Mouse (Mus musculus) bone marrow, adult 2 months (tissue): ENCODE data around the gene Col4a2.

Experiments
- CTCF ChIP-seq: fragments of 200-500 bp; IDR thresholded peaks from 2 replicates; pipeline ENCODE4 v1.5.1; 2011; ENCODE audit warnings: low read length, control low read depth; ENCODE audit not compliant: control insufficient read depth, insufficient read depth
- POLR2A ChIP-seq: fragments of 200-500 bp; IDR thresholded peaks from 2 replicates; pipeline ENCODE4 v1.6.1; 2011; ENCODE audit warnings: low read depth, mild to moderate bottlenecking, control low read depth, low read length, borderline replicate concordance; ENCODE audit not compliant: control insufficient read depth

DNA sequence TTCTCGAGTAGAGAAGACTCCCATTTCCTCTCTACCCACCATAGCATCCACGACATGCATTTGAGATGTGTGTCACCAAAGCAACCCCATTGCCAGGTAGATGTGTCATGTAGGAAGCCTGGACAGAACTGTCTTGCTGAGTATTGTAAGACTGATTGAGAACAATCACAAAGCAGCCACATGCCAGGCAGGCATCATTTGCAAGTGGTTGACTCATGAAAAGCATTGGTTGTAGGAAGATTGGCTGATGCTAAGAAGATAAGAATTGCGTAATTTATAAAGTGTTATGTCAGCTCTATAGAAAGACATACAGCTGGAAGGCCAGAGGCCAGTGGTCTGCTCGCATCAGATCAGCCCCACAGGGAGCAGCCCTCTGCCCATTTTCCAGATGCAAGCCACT lies 22.6 kb downstream of the Col4a2 start:
- TF ChIP-seq CTCF, result no peak
- TF ChIP-seq POLR2A, result no peak
